Mouse (Mus musculus): ENCODE measurements around the gene Bin2. TPM values are rescaled to one million over a fixed set of nuclear protein-coding genes. Genes with fewer than 3 reads are reported as not detected.
A peak's percentile ranks its signal among the peaks of the same experiment; 100 is the strongest.
"Not testable (repeated sequence)": the region's sequence is repeated elsewhere in the genome, so short reads cannot be mapped to it uniquely, and the experiment has no call there.

Gene Bin2
- polyA plus RNA-seq, 1 experiment from 2014 or later: 4.2 TPM

DNA sequence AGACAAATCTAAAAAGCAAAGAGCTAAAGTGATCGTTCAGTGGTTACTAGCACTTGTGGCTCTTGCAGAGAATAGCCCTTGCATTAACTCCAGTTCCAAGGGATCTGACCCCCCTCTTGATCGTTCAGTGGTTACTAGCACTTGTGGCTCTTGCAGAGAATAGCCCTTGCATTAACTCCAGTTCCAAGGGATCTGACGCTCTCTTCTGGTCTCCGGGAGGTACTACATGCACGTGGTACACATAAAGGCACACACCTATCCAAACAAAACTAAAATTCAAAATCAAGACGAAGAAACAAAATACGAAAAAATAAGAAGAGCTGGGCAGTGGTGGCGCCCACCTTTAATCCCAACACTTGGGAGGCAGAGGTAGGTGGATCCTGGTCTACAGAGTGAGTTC, 62.7 kb downstream of the Bin2 start:
- H3K9me3 ChIP-seq (ENCODE audit: low read length); H3K27me3 ChIP-seq (replicated peaks; ENCODE audit: insufficient read depth, low read length); H3K36me3 ChIP-seq (ENCODE audit: insufficient read depth, low read length); H3K4me1 ChIP-seq (ENCODE audit: insufficient read depth, low read depth, low read length); H3K4me3 ChIP-seq (ENCODE audit: low read depth, low read length); H3K4me2 ChIP-seq (replicated peaks; ENCODE audit: low read depth, low read length); H3K9ac ChIP-seq (replicated peaks; ENCODE audit: low read depth); H3K27ac ChIP-seq (ENCODE audit: low read length); ATAC-seq: not testable (repeated sequence)
- WGBS: 86% methylated on average over 8 of the region's 8 CpGs
- peak; percentile 53 for TF ChIP-seq CTCF (IDR thresholded peaks at IDR 0.05)
- DNase-seq (ENCODE audit: low spot score): peak; percentile 18

DNA sequence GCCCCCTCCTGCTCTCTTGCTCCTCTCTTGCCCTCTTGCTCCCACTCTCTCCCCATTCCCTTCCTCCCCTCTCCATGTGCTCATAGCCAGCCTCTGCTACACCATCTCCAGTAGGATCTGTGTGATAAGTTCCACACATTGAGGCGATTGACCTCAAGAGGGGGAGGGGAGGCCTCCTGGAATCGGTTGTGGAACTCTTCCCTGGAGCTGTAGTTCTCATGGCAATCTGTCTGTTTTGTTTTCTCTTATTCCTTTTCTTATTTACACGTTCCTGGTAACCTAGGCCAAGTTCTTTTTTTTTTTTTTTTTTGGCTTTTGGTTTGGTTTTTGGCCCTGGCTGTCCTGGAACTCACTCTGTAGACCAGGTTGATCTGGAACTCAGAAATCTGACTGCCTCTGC, 67.7 kb downstream of the Bin2 start:
- Histone ChIP-seq H3K27me3 (replicated peaks; ENCODE audit: insufficient read depth, low read length) (no peaks in the 10 kb centered on the region), H3K27ac (ENCODE audit: low read length) (no peak overlapping the region), H3K9me3 (ENCODE audit: low read length) (no peaks in the 10 kb centered on the region), H3K4me2 (replicated peaks; ENCODE audit: low read depth, low read length) (no peak overlapping the region), H3K9ac (replicated peaks; ENCODE audit: low read depth) (no peak overlapping the region), H3K4me3 (ENCODE audit: low read depth, low read length) (no peak overlapping the region), H3K4me1 (ENCODE audit: insufficient read depth, low read depth, low read length) (no peaks in the 10 kb centered on the region; the same call in 1 of the 2 replicates), H3K36me3 (ENCODE audit: insufficient read depth, low read length) (no peaks in the 10 kb centered on the region)
- WGBS: 51% methylated on average over 3 of the region's 3 CpGs
- ATAC-seq (no peak), DNase-seq (ENCODE audit: low spot score) (no peak)
- TF ChIP-seq EP300 (IDR thresholded peaks at IDR 0.05) (no peak), CTCF (IDR thresholded peaks at IDR 0.05) (no peak)

DNA sequence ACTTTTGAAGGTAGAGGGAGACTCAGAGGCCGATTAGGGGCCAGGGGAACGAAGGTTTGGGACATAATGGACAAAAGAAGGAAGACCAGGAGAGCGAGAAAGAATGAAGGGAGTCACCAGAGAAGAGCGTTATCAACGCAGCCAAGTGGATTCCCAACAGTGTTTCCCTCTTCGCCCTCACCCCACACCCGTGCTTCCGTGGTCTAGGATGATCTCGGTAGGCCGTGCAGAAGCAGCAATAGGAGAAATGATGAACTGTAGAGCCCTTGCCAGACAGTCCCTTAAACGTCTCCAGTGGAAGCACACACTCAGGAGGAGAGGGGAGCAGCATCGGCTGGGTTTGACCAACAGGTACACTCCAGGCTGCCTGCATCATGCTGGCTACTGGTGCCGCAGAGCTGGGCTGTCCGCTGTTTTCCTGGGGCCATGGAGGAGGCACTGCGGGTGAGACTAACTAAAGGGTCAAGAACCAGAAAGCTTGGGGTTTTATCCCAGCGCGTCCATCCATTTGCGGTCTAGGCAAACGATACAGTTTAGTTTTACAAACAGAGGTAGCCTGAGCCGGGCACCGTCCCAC, 68.6 kb downstream of the Bin2 start:
- DNase-seq (ENCODE audit: low spot score) (no peak), ATAC-seq (no peak)
- H3K4me2 ChIP-seq (replicated peaks; ENCODE audit: low read depth, low read length): peak overlapping the region; percentile 74
- H3K27ac ChIP-seq (ENCODE audit: low read length): no peak overlapping the region
- TF ChIP-seq CTCF (IDR thresholded peaks at IDR 0.05): no peak
- no peak for TF ChIP-seq EP300 (IDR thresholded peaks at IDR 0.05)
- WGBS: 31% methylated on average over 21 of the region's 21 CpGs
- H3K4me3 ChIP-seq (ENCODE audit: low read depth, low read length): peak overlapping the region; percentile 75
- H3K9me3 ChIP-seq (ENCODE audit: low read length): no peaks in the 10 kb centered on the region
- H3K4me1 ChIP-seq (ENCODE audit: insufficient read depth, low read depth, low read length): no peaks in the 10 kb centered on the region; the same call in 1 of the 2 replicates
- no peak overlapping the region for H3K9ac ChIP-seq (replicated peaks; ENCODE audit: low read depth)
- H3K27me3 ChIP-seq (replicated peaks; ENCODE audit: insufficient read depth, low read length): no peaks in the 10 kb centered on the region
- no peaks in the 10 kb centered on the region for H3K36me3 ChIP-seq (ENCODE audit: insufficient read depth, low read length)

DNA sequence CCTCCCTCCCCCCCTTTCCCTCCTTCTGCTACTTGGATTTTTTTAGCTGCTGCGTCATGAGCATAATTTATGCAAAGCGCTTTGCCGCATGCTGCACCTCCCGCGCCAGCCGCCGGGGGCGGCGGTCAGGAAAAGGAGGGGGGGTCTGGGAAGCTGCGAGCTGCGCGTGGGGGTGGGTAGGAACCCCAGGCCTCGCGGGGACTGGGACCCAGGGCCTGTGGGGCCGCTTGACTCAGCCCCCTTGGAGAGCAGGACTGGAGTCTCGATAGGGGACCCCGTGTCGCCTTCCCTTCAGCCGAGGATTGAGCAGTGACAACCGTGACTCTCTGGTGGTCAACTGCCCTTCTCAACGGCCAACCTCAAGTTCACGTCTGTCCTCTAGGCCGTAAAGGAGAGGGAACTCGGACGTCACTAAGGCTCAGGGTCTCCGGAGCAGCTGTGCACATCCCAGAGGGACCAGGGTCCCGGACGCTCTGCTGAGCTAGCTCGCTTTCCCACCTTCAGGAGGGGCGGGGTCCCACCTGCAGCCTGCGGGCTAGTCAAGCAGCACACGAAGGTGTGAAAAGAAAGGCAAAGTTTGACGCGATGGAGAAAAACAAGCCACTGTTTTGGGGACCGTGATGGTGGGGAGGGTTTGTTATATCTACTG, 69.2 kb downstream of the Bin2 start:
- Histone ChIP-seq H3K9me3 (ENCODE audit: low read length) (no peaks in the 10 kb centered on the region), H3K4me2 (replicated peaks; ENCODE audit: low read depth, low read length) (peak overlapping the region; percentile 74), H3K9ac (replicated peaks; ENCODE audit: low read depth) (peak overlapping the region; percentile 82), H3K4me1 (ENCODE audit: insufficient read depth, low read depth, low read length) (no peaks in the 10 kb centered on the region; the same call in 1 of the 2 replicates), H3K36me3 (ENCODE audit: insufficient read depth, low read length) (no peaks in the 10 kb centered on the region), H3K27ac (ENCODE audit: low read length) (peak overlapping the region; percentile 85), H3K4me3 (ENCODE audit: low read depth, low read length) (peak overlapping the region; percentile 75), H3K27me3 (replicated peaks; ENCODE audit: insufficient read depth, low read length) (no peaks in the 10 kb centered on the region)
- peak; percentile 70 for TF ChIP-seq CTCF (IDR thresholded peaks at IDR 0.05)
- no peak for TF ChIP-seq EP300 (IDR thresholded peaks at IDR 0.05)
- ATAC-seq (peak; percentile 66), DNase-seq (ENCODE audit: low spot score) (peak; percentile 93)
- 2% methylated on average over 35 of the region's 35 CpGs for WGBS

DNA sequence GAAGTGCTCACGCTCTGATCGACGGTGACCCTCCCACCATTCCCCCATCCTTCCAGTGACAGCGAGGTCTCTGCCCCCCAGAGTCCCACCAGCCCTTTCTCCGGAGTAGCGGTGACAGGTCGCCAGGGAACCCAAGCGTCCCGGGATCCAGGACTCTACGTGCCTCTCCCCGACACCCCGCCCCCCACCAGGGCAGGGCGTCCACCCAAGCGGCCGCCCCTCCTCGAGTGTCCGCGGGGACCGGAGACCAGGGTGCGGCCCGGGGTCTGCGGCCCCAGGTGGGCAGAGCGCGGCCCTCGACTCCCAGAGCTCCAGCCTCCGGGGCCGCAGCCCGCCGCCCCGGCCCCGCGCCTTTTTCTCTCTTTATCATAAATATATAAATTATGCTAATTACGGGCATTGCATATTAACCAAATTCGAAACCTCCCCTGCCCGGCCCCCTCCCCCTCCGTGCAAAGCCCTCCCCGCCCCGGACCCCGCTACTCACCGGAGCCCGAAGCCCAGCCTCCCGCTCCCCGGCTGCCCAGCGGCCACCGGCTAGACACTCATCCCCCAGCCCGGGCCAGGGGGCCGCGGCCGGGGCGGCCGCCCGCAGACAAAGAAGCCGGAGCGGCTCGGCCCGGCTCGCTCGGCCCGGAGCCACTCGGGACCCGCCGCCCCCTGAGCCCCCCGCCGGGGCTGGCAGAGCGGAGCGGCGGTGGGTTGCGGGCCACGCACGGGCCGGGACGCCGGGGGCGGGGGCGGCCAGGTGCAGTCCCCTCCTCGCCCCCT, 69.9 kb downstream of the Bin2 start, which contains the start of gene Pou6f1:
Gene Pou6f1, minus strand, starts transcription at position 709 of the 771 bp plus-strand sequence.
- peak within 1 kb of the TSS; percentile 74 for H3K4me2 ChIP-seq (replicated peaks; ENCODE audit: low read depth, low read length)
- H3K9me3 ChIP-seq (ENCODE audit: low read length): no peaks in the 10 kb centered on the region
- peak within 1 kb of the TSS; percentile 75 for H3K4me3 ChIP-seq (ENCODE audit: low read depth, low read length)
- DNase-seq (ENCODE audit: low spot score): peak; percentile 74
- ATAC-seq: peak; percentile 66
- no peak for TF ChIP-seq EP300 (IDR thresholded peaks at IDR 0.05)
- no peak for TF ChIP-seq CTCF (IDR thresholded peaks at IDR 0.05)
- peak within 1 kb of the TSS; percentile 82 for H3K9ac ChIP-seq (replicated peaks; ENCODE audit: low read depth)
- peak within 1 kb of the TSS; percentile 85 for H3K27ac ChIP-seq (ENCODE audit: low read length)
- H3K27me3 ChIP-seq (replicated peaks; ENCODE audit: insufficient read depth, low read length): no peaks in the 10 kb centered on the region
- no peaks in the 10 kb centered on the region for H3K4me1 ChIP-seq (ENCODE audit: insufficient read depth, low read depth, low read length)
- H3K36me3 ChIP-seq (ENCODE audit: insufficient read depth, low read length): no peaks in the 10 kb centered on the region
- under 1% methylated on average over 41 of the region's 76 CpGs for WGBS

DNA sequence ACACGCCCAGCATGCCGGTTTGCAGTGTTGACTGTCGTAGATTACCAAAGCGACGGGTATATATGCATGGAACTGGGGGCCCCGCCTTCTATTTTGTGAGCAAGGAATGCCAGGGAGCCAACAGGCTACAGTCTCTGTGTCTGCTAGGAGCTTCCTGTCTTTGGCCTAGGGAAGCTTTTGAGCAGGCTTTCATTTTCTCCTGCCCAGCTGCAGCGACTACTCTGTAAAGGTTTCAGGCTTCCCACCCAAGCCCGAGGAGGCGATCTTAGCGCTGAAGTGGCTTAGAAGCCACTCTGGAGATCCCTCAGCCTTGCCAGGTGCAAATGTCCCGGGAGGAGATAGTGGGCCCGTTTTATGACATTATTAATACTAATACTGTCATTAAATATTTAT, 70.5 kb downstream of the Bin2 start:
- H3K9ac ChIP-seq (replicated peaks; ENCODE audit: low read depth): peak overlapping the region; percentile 82
- WGBS: 2% methylated on average over 12 of the region's 12 CpGs
- H3K4me1 ChIP-seq (ENCODE audit: insufficient read depth, low read depth, low read length): no peaks in the 10 kb centered on the region
- peak overlapping the region; percentile 75 for H3K4me3 ChIP-seq (ENCODE audit: low read depth, low read length)
- no peaks in the 10 kb centered on the region for H3K27me3 ChIP-seq (replicated peaks; ENCODE audit: insufficient read depth, low read length)
- H3K4me2 ChIP-seq (replicated peaks; ENCODE audit: low read depth, low read length): peak overlapping the region; percentile 74
- 0 out of 2 replicates have a peak, but pooled peaks have one; percentile 16 for TF ChIP-seq EP300 (IDR thresholded peaks at IDR 0.05)
- TF ChIP-seq CTCF (IDR thresholded peaks at IDR 0.05): no peak
- ATAC-seq (peak; percentile 76), DNase-seq (ENCODE audit: low spot score) (peak; percentile 85)
- H3K9me3 ChIP-seq (ENCODE audit: low read length): no peaks in the 10 kb centered on the region
- H3K36me3 ChIP-seq (ENCODE audit: insufficient read depth, low read length): no peaks in the 10 kb centered on the region
- peak overlapping the region; percentile 85 for H3K27ac ChIP-seq (ENCODE audit: low read length)

All from lung, postnatal 0 days (tissue).